Mouse (Mus musculus) R1 (cell line): ENCODE measurements around the gene Rhot2.
"Not testable (repeated sequence)": the region's sequence is repeated elsewhere in the genome, so short reads cannot be mapped to it uniquely, and the experiment has no call there.

ENCODE experiments used
- DNase-seq: peaks from one replicate; pipeline ENCODE4 v3.0.0-alpha.2; 2018; ENCODE audit warnings: low read depth, low spot score

Gene Rhot2

DNA sequence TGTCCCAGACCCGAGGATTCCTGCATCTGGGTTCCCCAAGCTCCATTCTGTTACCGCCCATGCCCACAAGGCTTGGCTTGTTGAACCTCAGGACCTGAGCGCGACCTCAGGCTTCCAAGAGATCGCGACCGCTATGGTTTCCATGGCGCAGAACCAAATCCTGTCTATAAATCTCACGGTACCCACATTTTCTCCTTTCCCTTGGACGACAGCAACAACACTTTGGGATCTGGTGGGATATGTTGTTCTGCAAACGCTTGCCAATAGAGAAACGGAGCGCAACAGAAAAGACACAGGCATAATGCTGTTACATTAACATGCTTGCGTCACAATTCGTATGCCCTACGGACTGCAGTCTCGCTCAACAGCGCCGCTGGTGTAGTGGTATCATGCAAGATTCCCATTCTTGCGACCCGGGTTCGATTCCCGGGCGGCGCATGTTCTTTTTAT is 30.1 kb upstream of the Rhot2 start, which contains the start of gene Mettl26:
TSS of gene Mettl26 (plus strand) at position 354 of the 450 bp plus-strand sequence.
- DNase-seq: peak; percentile 89

DNA sequence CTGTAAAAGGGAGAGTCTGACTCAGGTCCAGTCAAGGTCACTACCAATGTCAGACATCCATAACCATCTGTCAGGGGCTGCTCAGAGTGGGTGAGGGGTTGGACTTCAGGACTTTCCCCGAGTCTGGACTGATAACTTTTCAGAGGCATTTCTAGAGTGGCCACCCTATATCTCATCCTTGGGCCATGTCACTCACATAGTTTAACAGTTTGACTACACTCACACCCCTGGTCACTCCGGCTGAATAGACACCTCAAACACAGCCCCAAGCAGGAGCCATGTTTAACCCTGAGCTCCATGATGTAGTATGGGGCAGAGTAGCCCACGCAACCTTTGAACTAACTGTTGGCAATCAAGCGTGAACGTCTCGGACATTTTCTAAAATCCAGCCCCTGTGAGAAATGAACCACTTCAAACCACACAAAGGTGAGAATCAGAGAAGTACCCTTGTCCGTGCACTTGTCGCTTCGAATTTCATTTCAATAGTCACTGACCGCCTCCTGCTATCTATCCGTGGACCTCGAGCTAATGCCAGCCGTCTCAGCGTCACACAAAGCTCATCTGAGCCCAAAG is 29.6 kb upstream of the Rhot2 start:
- DNase-seq: no peak

DNA sequence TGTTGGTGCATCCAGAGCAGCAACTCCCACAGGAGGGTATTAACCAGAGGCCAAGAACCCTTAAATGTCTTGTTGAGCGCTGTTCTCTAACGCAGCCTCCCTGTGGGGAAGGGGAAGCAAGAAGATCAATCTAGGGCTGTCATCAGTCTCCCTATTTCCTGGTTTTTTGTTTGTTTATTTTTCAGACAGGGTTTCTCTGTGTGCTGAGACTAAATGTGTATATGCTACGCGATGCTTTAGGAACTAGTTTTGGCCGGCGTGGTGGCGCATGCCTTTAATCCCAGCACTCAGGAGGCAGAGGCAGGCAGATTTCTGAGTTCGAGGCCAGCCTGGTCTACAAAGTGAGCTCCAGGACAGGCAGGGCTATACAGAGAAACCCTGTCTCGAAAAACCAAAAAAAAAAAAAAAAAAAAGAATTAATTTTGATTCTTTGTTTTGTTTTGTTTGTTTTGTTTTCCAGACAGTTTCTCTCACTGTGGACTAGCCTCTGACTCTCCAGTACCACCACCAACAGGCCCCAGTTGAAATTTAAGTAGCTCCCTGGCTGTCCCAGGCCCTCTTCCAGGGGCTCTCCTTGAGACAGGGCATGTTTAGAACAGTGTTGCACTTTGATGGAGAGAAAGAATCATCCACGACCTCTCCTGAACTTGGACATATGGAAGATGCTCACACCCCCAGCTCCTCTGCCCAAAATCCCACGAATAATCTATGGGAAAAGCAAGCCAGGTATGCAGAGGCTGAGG is 28.9 kb upstream of the Rhot2 start:
- no peak for DNase-seq

GRCm38 (mm10) chr17:25872676-25873075 is 28.0 kb upstream of the Rhot2 start:
- DNase-seq: no peak

GRCm38 (mm10) chr17:25871566-25871965 is 26.9 kb upstream of the Rhot2 start:
- DNase-seq: not testable (repeated sequence)

- no peak for DNase-seq
Measured at GRCm38 (mm10) chr17:25869954-25870353, 25.3 kb upstream of the Rhot2 start.

DNA sequence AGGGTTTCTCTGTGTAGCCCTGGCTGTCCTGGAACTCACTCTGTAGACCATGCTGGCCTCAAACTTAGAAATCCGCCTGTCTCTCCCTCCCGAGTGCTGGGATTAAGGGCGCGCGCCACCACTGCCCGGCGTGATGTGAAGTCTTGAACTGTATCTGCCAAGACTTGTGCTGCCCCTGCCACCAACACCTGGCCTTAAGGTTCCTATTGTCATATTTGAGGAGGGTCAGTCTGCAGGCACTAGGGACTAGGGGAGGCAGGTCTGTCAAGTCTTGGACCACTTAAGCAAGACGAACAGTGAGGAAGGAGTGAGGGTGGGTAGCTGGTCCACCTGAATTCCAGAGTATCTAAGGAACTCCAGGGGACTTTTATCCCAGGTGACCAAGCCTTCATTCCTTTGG is 24.8 kb upstream of the Rhot2 start:
- no peak for DNase-seq

DNA sequence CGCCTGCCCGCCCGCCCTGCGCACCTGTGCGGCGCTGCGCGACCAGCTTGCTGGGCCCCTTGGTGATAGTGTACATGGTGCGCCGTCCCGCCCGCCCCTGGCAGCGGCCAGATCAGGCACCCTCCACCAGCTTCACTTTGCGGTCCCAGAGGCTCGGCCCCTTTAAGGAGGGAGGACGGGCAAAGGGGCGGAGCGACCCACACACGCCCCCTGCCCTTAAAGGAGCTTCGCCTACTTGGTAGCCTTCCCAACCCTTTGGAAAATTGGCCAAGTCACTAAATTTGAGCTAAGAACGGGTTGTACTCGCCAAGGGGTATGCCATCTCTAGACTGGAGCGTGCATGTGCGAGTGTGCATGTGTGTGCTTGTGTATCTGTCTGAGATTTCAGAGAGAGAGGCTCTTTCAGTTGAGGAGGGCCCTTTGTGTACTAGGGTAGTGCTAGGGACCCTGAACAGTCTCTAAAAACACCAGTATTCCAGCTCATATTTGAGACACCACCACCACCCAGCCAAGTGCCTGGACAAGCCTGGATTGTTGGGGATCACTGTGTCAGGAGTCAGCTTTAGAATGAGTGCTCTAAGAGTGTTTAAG is 24.0 kb upstream of the Rhot2 start, which contains the start of gene Mcrip2:
TSS of gene Mcrip2 (minus strand) at position 164 of the 591 bp plus-strand sequence.
- DNase-seq: peak; percentile 92

DNA sequence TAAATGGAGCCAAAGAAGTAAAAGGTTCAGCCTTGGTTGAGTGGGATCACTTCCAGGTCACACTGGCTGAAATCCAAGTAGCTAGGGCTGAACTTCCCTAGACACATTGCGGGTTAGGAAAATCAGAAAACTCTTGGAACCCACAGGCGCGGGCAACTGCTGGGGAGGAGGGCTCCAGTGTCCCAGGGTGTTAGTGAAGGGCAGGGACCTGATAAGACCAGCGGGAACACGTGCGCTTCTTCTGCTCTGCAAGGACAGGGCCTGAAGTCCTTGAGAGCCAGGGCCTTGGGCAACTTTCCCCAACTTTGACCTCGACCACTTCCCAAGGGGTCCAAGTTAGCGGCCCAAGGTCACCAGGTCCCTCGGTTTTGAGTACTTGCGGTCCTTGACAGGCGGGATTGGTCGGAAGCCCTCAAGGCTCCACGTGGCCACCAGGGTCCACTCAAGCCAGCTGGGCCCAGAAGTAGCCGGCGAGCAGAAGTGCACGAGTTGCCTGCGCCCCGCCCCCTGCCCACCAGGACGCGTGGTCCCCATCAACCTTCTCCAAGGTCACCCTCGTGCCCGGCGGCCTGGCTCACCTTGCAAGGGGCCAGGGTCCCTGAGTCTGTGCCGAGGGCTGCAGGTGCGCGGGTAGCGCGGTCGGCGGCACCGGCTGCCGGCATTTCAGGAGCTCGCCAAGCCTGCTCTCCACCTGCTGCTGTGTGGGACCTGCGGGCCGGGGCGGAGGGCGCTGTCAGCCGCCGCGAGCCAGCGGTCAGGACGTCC is 23.4 kb upstream of the Rhot2 start:
- no peak for DNase-seq

- DNase-seq: peak; percentile 61
Measured at GRCm38 (mm10) chr17:25867509-25867835, 22.8 kb upstream of the Rhot2 start.

DNA sequence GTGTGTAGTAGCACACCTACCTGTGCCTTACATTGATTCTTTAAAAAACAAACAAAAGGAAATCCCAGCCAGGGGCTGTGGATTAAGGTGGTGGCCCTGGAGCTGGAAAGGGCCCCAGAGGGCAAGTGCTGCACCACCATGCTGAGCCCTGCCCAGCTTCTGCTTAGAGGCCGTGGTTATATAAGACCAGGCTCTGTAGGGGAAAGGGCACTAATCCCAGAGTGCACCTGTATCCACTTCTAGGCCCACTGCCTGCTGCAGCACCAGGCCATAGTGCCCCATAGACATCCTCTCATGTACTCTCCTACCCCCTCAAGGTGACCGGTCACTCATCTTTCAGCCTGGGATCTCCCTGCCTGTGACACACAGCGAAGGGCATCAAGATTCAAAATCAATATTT is 21.5 kb upstream of the Rhot2 start:
- DNase-seq: no peak

DNA sequence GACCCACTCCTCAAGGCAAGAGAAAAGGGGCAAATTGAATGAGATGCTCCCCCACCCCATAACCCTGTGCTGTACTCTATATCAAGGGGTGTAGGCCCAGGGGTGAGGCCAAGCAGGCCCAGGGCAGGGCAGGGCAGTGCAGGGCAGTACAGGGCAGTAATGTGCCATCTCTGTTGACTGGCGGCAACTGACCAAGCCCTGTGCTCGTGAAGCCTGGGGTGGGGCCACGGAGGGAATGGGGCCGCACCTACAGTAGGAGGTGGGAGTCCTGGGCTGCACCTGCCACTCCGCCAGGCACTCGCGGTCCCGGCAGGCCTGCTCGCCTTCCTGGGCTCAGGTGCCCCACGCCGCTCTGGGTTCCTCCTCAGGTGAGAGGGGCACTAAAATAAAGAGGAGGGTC is 20.6 kb upstream of the Rhot2 start:
- DNase-seq: no peak

- DNase-seq: no peak
Measured at GRCm38 (mm10) chr17:25864311-25864710, 19.7 kb upstream of the Rhot2 start.

GRCm38 (mm10) chr17:25863681-25864080 is 19.0 kb upstream of the Rhot2 start:
- DNase-seq: no peak

DNA sequence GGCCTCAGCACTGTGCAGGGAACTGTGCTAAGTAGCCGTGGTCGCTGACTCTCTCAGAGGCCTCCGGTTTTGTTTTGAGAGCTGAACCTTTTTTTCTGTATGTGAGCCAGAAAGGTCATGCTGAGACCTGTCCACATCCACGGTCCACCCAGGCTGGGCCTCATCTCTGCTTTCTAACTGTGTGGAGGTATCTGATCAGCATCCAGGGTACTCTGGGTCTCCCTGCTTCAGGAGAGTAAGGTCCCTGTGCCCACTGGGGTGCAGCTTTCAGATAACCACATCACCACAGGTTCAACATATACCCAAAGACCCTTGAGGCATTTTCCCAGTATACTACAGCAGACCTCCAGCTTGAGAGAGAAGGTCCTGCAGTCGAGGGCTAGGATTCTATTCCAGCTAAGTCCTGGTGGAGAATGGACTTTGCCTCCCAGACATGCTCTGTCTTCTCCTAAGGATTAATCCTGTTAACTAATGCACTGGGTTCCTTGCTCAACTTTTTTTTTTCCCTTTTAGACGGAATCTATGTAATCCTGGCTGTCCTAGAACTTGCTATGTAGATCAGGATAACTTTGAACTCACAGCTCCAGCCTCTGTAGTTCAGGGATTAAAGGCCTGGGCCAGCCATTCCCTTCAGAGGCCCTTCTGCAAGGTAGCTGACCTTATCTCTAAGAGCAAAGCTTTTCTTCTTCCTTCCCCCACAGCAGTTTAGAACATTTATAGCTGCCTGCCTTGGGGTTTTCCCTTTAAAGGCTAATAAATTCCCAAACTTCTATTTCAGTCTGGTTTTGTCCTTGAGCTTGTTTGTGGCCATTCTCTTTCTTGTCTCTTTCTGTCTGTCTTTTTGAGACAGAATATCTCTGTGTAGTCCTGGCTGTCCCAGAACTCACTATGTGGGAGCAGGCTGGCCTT is 17.3 kb upstream of the Rhot2 start:
- DNase-seq: no peak

DNA sequence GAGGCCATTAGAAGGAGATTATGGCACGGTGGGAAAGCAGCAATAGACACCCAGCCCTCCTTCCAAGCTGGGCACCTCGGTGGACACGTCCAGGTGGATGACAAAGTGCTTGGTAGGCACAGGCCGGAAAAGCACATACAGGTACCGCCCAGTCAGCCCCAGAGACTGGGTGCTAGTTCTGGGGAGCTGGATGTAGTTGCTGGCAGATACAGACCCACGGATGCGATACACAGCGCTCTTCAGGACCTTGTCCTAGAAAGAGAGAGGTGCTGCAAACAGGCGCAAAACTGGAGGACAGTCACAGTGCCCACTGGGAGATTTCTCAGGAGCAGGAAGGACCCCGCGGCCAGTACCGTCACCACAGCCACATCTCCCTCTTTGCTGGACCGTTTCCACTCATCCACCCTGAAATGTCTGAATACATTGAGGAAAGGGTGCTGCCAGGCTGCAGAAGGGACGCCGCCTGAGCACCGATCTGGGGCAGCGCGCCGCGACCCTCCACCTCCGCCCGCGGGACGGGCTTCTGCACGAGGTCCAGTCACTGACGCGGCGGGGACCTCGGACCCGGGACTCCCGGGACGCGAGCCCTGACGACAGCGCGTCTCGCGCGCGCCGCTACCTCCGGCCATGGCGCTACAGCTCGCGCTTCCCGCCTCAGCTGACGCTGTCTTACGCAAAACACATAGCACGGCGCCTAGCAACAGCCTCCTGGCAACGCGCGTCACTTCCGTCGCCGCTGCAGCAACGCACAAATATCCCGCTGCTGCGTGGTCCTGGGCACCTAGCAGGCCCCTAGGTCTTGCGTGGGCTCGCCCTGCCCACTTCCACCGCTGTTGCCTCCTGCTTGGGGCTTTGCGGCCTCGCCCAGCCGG is 16.4 kb upstream of the Rhot2 start, which contains the start of gene Wdr90:
TSS of gene Wdr90 (minus strand) at position 670 of the 872 bp plus-strand sequence.
- peak; percentile 89 for DNase-seq

GRCm38 (mm10) chr17:25860229-25860628 is 15.6 kb upstream of the Rhot2 start:
- no peak for DNase-seq

GRCm38 (mm10) chr17:25843636-25844395 is 835 bp downstream of the Rhot2 start:
- DNase-seq: no peak

DNA sequence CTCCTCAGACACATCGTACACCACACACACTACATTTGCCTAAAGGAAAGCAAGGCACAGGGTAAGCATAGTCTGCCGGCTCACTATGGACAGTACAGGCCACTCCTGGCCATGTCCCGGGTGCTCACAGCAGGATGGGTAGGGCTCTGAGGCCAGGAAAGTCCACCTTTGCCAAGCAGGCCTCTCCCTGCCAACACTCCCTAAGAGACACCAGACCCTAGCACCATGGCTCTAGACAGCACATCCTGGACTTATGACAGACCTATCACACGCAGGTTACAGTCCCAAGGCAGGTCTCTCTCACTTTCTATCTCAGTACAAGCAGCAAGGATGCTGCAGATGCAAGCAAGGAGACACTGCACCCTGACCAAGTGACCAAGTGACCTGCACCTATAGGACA is 1.5 kb downstream of the Rhot2 start:
- DNase-seq: no peak
